Mouse (Mus musculus) forebrain, embryonic 14.5 days (tissue): ENCODE results near the gene Phyhd1. TPM values are rescaled to one million over a fixed set of nuclear protein-coding genes. Genes with fewer than 3 reads are reported as not detected.

Source experiments
- ATAC-seq: fragments of 200-750 bp; cut with Nextera tagmentation; 2 replicates; pipeline ENCODE4 v1.8.0; 2017; ENCODE audit warnings: mild to moderate bottlenecking, moderate library complexity
- DNase-seq: peaks from one replicate; pipeline ENCODE4 v3.0.0-alpha.2; 2015; ENCODE audit warnings: low spot score
- H3K27ac ChIP-seq: fragments of 300-500 bp; sonication (generic); 2 replicates; pipeline ENCODE4 v1.5.1; 2014; ENCODE audit warnings: low read depth, mild to moderate bottlenecking, control low read depth, low read length, moderate library complexity
- H3K27me3 ChIP-seq: fragments of 300-500 bp; sonication (generic); replicated peaks from 2 replicates; pipeline ENCODE4 v1.6.1; 2014; ENCODE audit warnings: low read length, control low read depth, mixed read lengths; ENCODE audit not compliant: control insufficient read depth, insufficient read depth
- H3K36me3 ChIP-seq: fragments of 300-500 bp; sonication (generic); 2 replicates; pipeline ENCODE4 v1.6.1; 2014; ENCODE audit warnings: low read length, control low read depth; ENCODE audit not compliant: control insufficient read depth, insufficient read depth
- H3K4me1 ChIP-seq: fragments of 300-500 bp; sonication (generic); 2 replicates; pipeline ENCODE4 v1.6.1; 2014; ENCODE audit warnings: antibody characterized with exemption, low read length, control low read depth; ENCODE audit not compliant: control insufficient read depth, insufficient read depth
- H3K4me2 ChIP-seq: fragments of 300-500 bp; sonication (generic); 2 replicates; pipeline ENCODE4 v1.6.1; 2014; ENCODE audit warnings: mild to moderate bottlenecking, control low read depth, low read length
- H3K4me3 ChIP-seq: fragments of 300-500 bp; sonication (generic); 2 replicates; pipeline ENCODE4 v1.5.1; 2014; ENCODE audit warnings: low read depth, low read length, control low read depth
- H3K9ac ChIP-seq: fragments of 300-500 bp; sonication (generic); 2 replicates; pipeline ENCODE4 v1.6.1; 2014; ENCODE audit warnings: mild to moderate bottlenecking, low read length, control low read depth, moderate library complexity
- H3K9me3 ChIP-seq: fragments of 300-500 bp; sonication (generic); replicated peaks from 2 replicates; pipeline ENCODE4 v1.6.1; 2016; ENCODE audit warnings: low read length, control low read depth, mixed read lengths; ENCODE audit not compliant: control insufficient read depth
- WGBS: fragments of 180-500 bp; shearing (Covaris S2); extraction: QIAGEN DNeasy Blood & Tissue Kit; methylation state at CpG from one replicate; pipeline ENCODE4 v1.1.7; 2014; 5-methylcytosine and 5-hydroxymethylcytosine counted together
- polyA plus RNA-seq: library from polyadenylated mRNA; unstranded; fragments of >200 nt; fragmentation: Nextera tagmentation; extraction: Ambion mirVana; gene quantifications from 2 replicates; pipeline ENCODE4 v1.2.1, GENCODE M21; 2014

Gene Phyhd1
- polyA plus RNA-seq, 1 experiment from 2014 or later: 6.6 TPM

GRCm38 (mm10) chr2:30251417-30252104 lies 14.4 kb upstream of the Phyhd1 start:
- H3K4me2 ChIP-seq: no peak overlapping the region
- WGBS: 85% methylated on average over 5 of the region's 5 CpGs
- ATAC-seq (no peak), DNase-seq (no peak)
- H3K9ac ChIP-seq: no peak overlapping the region
- H3K4me3 ChIP-seq: no peak overlapping the region
- no peaks in the 10 kb centered on the region for H3K9me3 ChIP-seq
- H3K27me3 ChIP-seq: no peaks in the 10 kb centered on the region
- H3K27ac ChIP-seq: no peak overlapping the region
- H3K4me1 ChIP-seq: no peaks in the 10 kb centered on the region
- H3K36me3 ChIP-seq: peaks cover 73% of the 10 kb centered on the region

GRCm38 (mm10) chr2:30252521-30252920 lies 13.5 kb upstream of the Phyhd1 start:
- WGBS: 83% methylated on average over 3 of the region's 3 CpGs
- no peaks in the 10 kb centered on the region for H3K4me1 ChIP-seq
- no peak overlapping the region for H3K27ac ChIP-seq
- no peak overlapping the region for H3K9ac ChIP-seq
- ATAC-seq (no peak), DNase-seq (no peak)
- no peaks in the 10 kb centered on the region for H3K9me3 ChIP-seq
- H3K4me2 ChIP-seq: no peak overlapping the region
- no peak overlapping the region for H3K4me3 ChIP-seq
- no peaks in the 10 kb centered on the region for H3K27me3 ChIP-seq
- H3K36me3 ChIP-seq: peaks cover 83% of the 10 kb centered on the region

- WGBS: 86% methylated on average over 5 of the region's 5 CpGs
- H3K4me3 ChIP-seq: no peak overlapping the region
- no peak overlapping the region for H3K27ac ChIP-seq
- no peak for ATAC-seq
- peaks cover 84% of the 10 kb centered on the region for H3K36me3 ChIP-seq
- H3K4me1 ChIP-seq: no peaks in the 10 kb centered on the region
- H3K27me3 ChIP-seq: no peaks in the 10 kb centered on the region
- H3K4me2 ChIP-seq: no peak overlapping the region
- no peaks in the 10 kb centered on the region for H3K9me3 ChIP-seq
- DNase-seq: no peak
- H3K9ac ChIP-seq: no peak overlapping the region
These were observed 12.2 kb upstream of the Phyhd1 start for GRCm38 (mm10) chr2:30253809-30254208.

- 97% methylated on average over 42 of the region's 42 CpGs for WGBS
- no peak for ATAC-seq
- Histone ChIP-seq H3K4me1 (no peaks in the 10 kb centered on the region), H3K27me3 (no peaks in the 10 kb centered on the region), H3K9ac (no peak overlapping the region), H3K4me3 (no peak overlapping the region), H3K4me2 (no peak overlapping the region), H3K27ac (no peak overlapping the region), H3K9me3 (no peaks in the 10 kb centered on the region), H3K36me3 (peaks cover 84% of the 10 kb centered on the region)
- DNase-seq: no peak
These were observed 10.2 kb upstream of the Phyhd1 start for GRCm38 (mm10) chr2:30255631-30256395.

- H3K27ac ChIP-seq: no peak overlapping the region
- no peak overlapping the region for H3K4me3 ChIP-seq
- H3K4me1 ChIP-seq: no peaks in the 10 kb centered on the region
- ATAC-seq (no peak), DNase-seq (no peak)
- H3K36me3 ChIP-seq: peaks cover 88% of the 10 kb centered on the region
- H3K9ac ChIP-seq: no peak overlapping the region
- H3K4me2 ChIP-seq: no peak overlapping the region
- WGBS: 96% methylated on average over 30 of the region's 30 CpGs
- no peaks in the 10 kb centered on the region for H3K9me3 ChIP-seq
- no peaks in the 10 kb centered on the region for H3K27me3 ChIP-seq
These were observed 9.2 kb upstream of the Phyhd1 start for GRCm38 (mm10) chr2:30256616-30257350.

GRCm38 (mm10) chr2:30257699-30258460 lies 8.1 kb upstream of the Phyhd1 start:
- Histone ChIP-seq H3K4me3 (no peak overlapping the region), H3K4me1 (peaks cover 3% of the 10 kb centered on the region; the same call in 1 of the 2 replicates), H3K27me3 (no peaks in the 10 kb centered on the region), H3K9me3 (no peaks in the 10 kb centered on the region), H3K27ac (no peak overlapping the region), H3K9ac (no peak overlapping the region), H3K4me2 (no peak overlapping the region), H3K36me3 (peaks cover 94% of the 10 kb centered on the region)
- ATAC-seq (no peak), DNase-seq (no peak)
- WGBS: 89% methylated on average over 7 of the region's 7 CpGs

GRCm38 (mm10) chr2:30258600-30258999 lies 7.4 kb upstream of the Phyhd1 start:
- H3K4me1 ChIP-seq: peaks cover 7% of the 10 kb centered on the region; the same call in 1 of the 2 replicates
- no peak for DNase-seq
- peaks cover 94% of the 10 kb centered on the region for H3K36me3 ChIP-seq
- ATAC-seq: no peak
- no peak overlapping the region for H3K9ac ChIP-seq
- no peak overlapping the region for H3K4me2 ChIP-seq
- no peaks in the 10 kb centered on the region for H3K27me3 ChIP-seq
- no peaks in the 10 kb centered on the region for H3K9me3 ChIP-seq
- 96% methylated on average over 4 of the region's 4 CpGs for WGBS
- no peak overlapping the region for H3K4me3 ChIP-seq
- H3K27ac ChIP-seq: no peak overlapping the region

- no peak overlapping the region for H3K27ac ChIP-seq
- peaks cover 96% of the 10 kb centered on the region for H3K36me3 ChIP-seq
- 91% methylated on average over 15 of the region's 15 CpGs for WGBS
- H3K27me3 ChIP-seq: no peaks in the 10 kb centered on the region
- DNase-seq (no peak), ATAC-seq (no peak)
- H3K9me3 ChIP-seq: no peaks in the 10 kb centered on the region
- H3K9ac ChIP-seq: no peak overlapping the region
- no peak overlapping the region for H3K4me2 ChIP-seq
- no peak overlapping the region for H3K4me3 ChIP-seq
- H3K4me1 ChIP-seq: peaks cover 7% of the 10 kb centered on the region; the same call in 1 of the 2 replicates
These were observed 6.6 kb upstream of the Phyhd1 start for GRCm38 (mm10) chr2:30259131-30260064.
